Mouse (Mus musculus) heart, embryonic 14.5 days (tissue): ENCODE measurements around the gene 0610040J01Rik. TPM values are rescaled to one million over a fixed set of nuclear protein-coding genes. Genes with fewer than 3 reads are reported as not detected.

Experiments
- ATAC-seq: fragments of 200-750 bp; cut with Nextera tagmentation; 2 replicates; pipeline ENCODE4 v1.8.0; 2017; ENCODE audit warnings: low read depth, moderate TSS enrichment; ENCODE audit not compliant: insufficient number of reproducible peaks, insufficient read depth, low FRiP score
- H3K27ac ChIP-seq, 2 experiments: fragments of 200-500 bp in 1 of 2; fragments of 300-500 bp in 1 of 2; sonication (generic) in 1 of 2; replicated peaks in 1 of 2; 2 replicates each; pipeline ENCODE4 v1.5.1; 2012 to 2014; ENCODE audit warnings: low read depth in 2 of 2, low read length in 2 of 2, control low read depth in 1 of 2, mild to moderate bottlenecking in 1 of 2, mixed read lengths in 1 of 2; ENCODE audit not compliant: control insufficient read depth in 1 of 2, insufficient read depth in 1 of 2
- H3K27me3 ChIP-seq: fragments of 300-500 bp; sonication (generic); 2 replicates; pipeline ENCODE4 v1.6.1; 2014; ENCODE audit warnings: mild to moderate bottlenecking, low read length, control low read depth; ENCODE audit not compliant: control insufficient read depth, insufficient read depth
- H3K36me3 ChIP-seq: fragments of 300-500 bp; sonication (generic); 2 replicates; pipeline ENCODE4 v1.6.1; 2014; ENCODE audit warnings: mild to moderate bottlenecking, control low read depth, low read length, mixed read lengths; ENCODE audit not compliant: control insufficient read depth, insufficient read depth
- H3K4me1 ChIP-seq, 2 experiments: fragments of 200-500 bp in 1 of 2; fragments of 300-500 bp in 1 of 2; sonication (generic) in 1 of 2; 2 replicates each; pipeline ENCODE4 v1.6.1; 2012 to 2014; ENCODE audit warnings: low read length in 2 of 2, control low read depth in 1 of 2, mixed read lengths in 1 of 2; ENCODE audit not compliant: control insufficient read depth in 2 of 2, insufficient read depth in 2 of 2
- H3K4me2 ChIP-seq: fragments of 300-500 bp; sonication (generic); 2 replicates; pipeline ENCODE4 v1.6.1; 2014; ENCODE audit warnings: mild to moderate bottlenecking, low read length
- H3K4me3 ChIP-seq, 2 experiments: fragments of 200-500 bp in 1 of 2; fragments of 300-500 bp in 1 of 2; sonication (generic) in 1 of 2; 2 replicates each; pipeline ENCODE4 v1.5.1; 2012 to 2014; ENCODE audit warnings: low read length in 2 of 2, mild to moderate bottlenecking in 2 of 2, control low read depth in 1 of 2, low read depth in 1 of 2, moderate library complexity in 1 of 2; ENCODE audit not compliant: control insufficient read depth in 1 of 2, insufficient read depth in 1 of 2
- H3K9ac ChIP-seq: fragments of 300-500 bp; sonication (generic); 2 replicates; pipeline ENCODE4 v1.6.1; 2014; ENCODE audit warnings: mild to moderate bottlenecking, low read length
- H3K9me3 ChIP-seq: fragments of 300-500 bp; sonication (generic); 2 replicates; pipeline ENCODE4 v1.6.1; 2016; ENCODE audit warnings: low read length, control low read depth; ENCODE audit not compliant: control insufficient read depth
- WGBS: fragments of 180-500 bp; shearing (Covaris S2); extraction: QIAGEN DNeasy Blood & Tissue Kit; methylation state at CpG from one replicate; pipeline ENCODE4 v1.1.7; 2014; 5-methylcytosine and 5-hydroxymethylcytosine counted together
- polyA plus RNA-seq: library from polyadenylated mRNA; unstranded; fragments of >200 nt; fragmentation: Nextera tagmentation; extraction: Ambion mirVana; gene quantifications from 2 replicates; pipeline ENCODE4 v1.2.1, GENCODE M21; 2014

Gene 0610040J01Rik
- polyA plus RNA-seq, 1 experiment from 2014 or later = 0.63 TPM

GRCm38 (mm10) chr5:63823362-63824332 is 11.5 kb downstream of the 0610040J01Rik start:
- 72% methylated on average over 10 of the region's 10 CpGs for WGBS
- Histone ChIP-seq H3K4me3 (no peak overlapping the region), H3K9me3 (no peaks in the 10 kb centered on the region), H3K27ac (no peak overlapping the region), H3K9ac (no peak overlapping the region), H3K27me3 (no peaks in the 10 kb centered on the region), H3K4me2 (no peak overlapping the region), H3K4me1 (peaks cover 4 to 6% of the 10 kb centered on the region in 2 experiments; a peak in 2 of 4 replicates), H3K36me3 (no peaks in the 10 kb centered on the region)
- ATAC-seq = no peak

GRCm38 (mm10) chr5:63824599-63825350 is 12.6 kb downstream of the 0610040J01Rik start:
- Histone ChIP-seq H3K9ac (no peak overlapping the region), H3K4me1 (peaks cover 4 to 6% of the 10 kb centered on the region in 2 experiments; a peak in 2 of 4 replicates), H3K4me2 (no peak overlapping the region), H3K36me3 (no peaks in the 10 kb centered on the region), H3K9me3 (no peaks in the 10 kb centered on the region), H3K4me3 (no peak overlapping the region), H3K27ac (no peak overlapping the region), H3K27me3 (no peaks in the 10 kb centered on the region)
- 63% methylated on average over 8 of the region's 8 CpGs for WGBS
- ATAC-seq = no peak

- Histone ChIP-seq H3K27ac (no peak overlapping the region), H3K4me2 (no peak overlapping the region), H3K9me3 (no peaks in the 10 kb centered on the region), H3K27me3 (no peaks in the 10 kb centered on the region), H3K9ac (no peak overlapping the region), H3K36me3 (no peaks in the 10 kb centered on the region), H3K4me3 (no peak overlapping the region), H3K4me1 (peaks cover 4 to 6% of the 10 kb centered on the region in 2 experiments; a peak in 2 of 4 replicates)
- WGBS = 72% methylated on average over 5 of the region's 5 CpGs
- ATAC-seq = no peak
Observed at GRCm38 (mm10) chr5:63825881-63826280, 13.7 kb downstream of the 0610040J01Rik start.

- 70% methylated on average over 6 of the region's 6 CpGs for WGBS
Observed at GRCm38 (mm10) chr5:63827006-63827405, 14.8 kb downstream of the 0610040J01Rik start.

GRCm38 (mm10) chr5:63827415-63828053 is 15.4 kb downstream of the 0610040J01Rik start:
- ATAC-seq = no peak
- no peak overlapping the region for H3K9ac ChIP-seq
- H3K27me3 ChIP-seq = no peaks in the 10 kb centered on the region
- H3K9me3 ChIP-seq = no peaks in the 10 kb centered on the region
- no peak overlapping the region for H3K27ac ChIP-seq
- H3K36me3 ChIP-seq = no peaks in the 10 kb centered on the region
- WGBS = 55% methylated on average over 5 of the region's 5 CpGs
- no peak overlapping the region for H3K4me3 ChIP-seq
- no peaks in the 10 kb centered on the region for H3K4me1 ChIP-seq
- H3K4me2 ChIP-seq = no peak overlapping the region

More at GRCm38 (mm10) chr5:63827006-63827405, 14.8 kb downstream of the 0610040J01Rik start:
- no peaks in the 10 kb centered on the region for H3K36me3 ChIP-seq
- peaks cover 0 to 1% of the 10 kb centered on the region in 2 experiments; a peak in 1 of 4 replicates for H3K4me1 ChIP-seq
- no peak overlapping the region for H3K9ac ChIP-seq
- no peak for ATAC-seq
- no peaks in the 10 kb centered on the region for H3K27me3 ChIP-seq
- H3K27ac ChIP-seq = no peak overlapping the region
- H3K4me3 ChIP-seq = no peak overlapping the region
- no peak overlapping the region for H3K4me2 ChIP-seq
- H3K9me3 ChIP-seq = no peaks in the 10 kb centered on the region

- 61% methylated on average over 10 of the region's 10 CpGs for WGBS
- Histone ChIP-seq H3K9ac (no peak overlapping the region), H3K36me3 (no peaks in the 10 kb centered on the region), H3K9me3 (no peaks in the 10 kb centered on the region), H3K27ac (no peak overlapping the region), H3K4me1 (no peaks in the 10 kb centered on the region), H3K27me3 (no peaks in the 10 kb centered on the region), H3K4me2 (no peak overlapping the region), H3K4me3 (no peak overlapping the region)
- ATAC-seq = no peak
Observed at GRCm38 (mm10) chr5:63828380-63829185, 16.4 kb downstream of the 0610040J01Rik start.
